Mouse (Mus musculus) hindbrain, postnatal 0 days (tissue): ENCODE results near the gene Cela1. TPM values are rescaled to one million over a fixed set of nuclear protein-coding genes. Genes with fewer than 3 reads are reported as not detected.

ENCODE experiments used
- ATAC-seq: fragments of 200-750 bp; cut with Nextera tagmentation; 2 replicates; pipeline ENCODE4 v1.8.0; 2017; ENCODE audit warnings: mild to moderate bottlenecking, moderate TSS enrichment, moderate library complexity
- DNase-seq: peaks from one replicate; pipeline ENCODE4 v3.0.0-alpha.2; 2015; ENCODE audit warnings: low spot score
- H3K27ac ChIP-seq: fragments of 300-500 bp; sonication (generic); 2 replicates; pipeline ENCODE4 v1.5.1; 2014; ENCODE audit warnings: mild to moderate bottlenecking
- H3K27me3 ChIP-seq: fragments of 300-500 bp; sonication (generic); 2 replicates; pipeline ENCODE4 v1.6.1; 2014; ENCODE audit warnings: low read length, mixed read lengths; ENCODE audit not compliant: insufficient read depth
- H3K36me3 ChIP-seq: fragments of 300-500 bp; sonication (generic); 2 replicates; pipeline ENCODE4 v1.6.1; 2014; ENCODE audit warnings: low read length, mixed read lengths; ENCODE audit not compliant: insufficient read depth
- H3K4me1 ChIP-seq: fragments of 300-500 bp; sonication (generic); 2 replicates; pipeline ENCODE4 v1.6.1; 2014; ENCODE audit warnings: antibody characterized with exemption, low read length, mixed read lengths; ENCODE audit not compliant: insufficient read depth
- H3K4me2 ChIP-seq: fragments of 300-500 bp; sonication (generic); 2 replicates; pipeline ENCODE4 v1.6.1; 2014; ENCODE audit warnings: low read depth, mild to moderate bottlenecking, low read length, moderate library complexity, mixed read lengths
- H3K4me3 ChIP-seq: fragments of 300-500 bp; sonication (generic); 2 replicates; pipeline ENCODE4 v1.5.1; 2014; ENCODE audit warnings: low read length
- H3K9ac ChIP-seq: fragments of 300-500 bp; sonication (generic); replicated peaks from 2 replicates; pipeline ENCODE4 v1.6.1; 2014; ENCODE audit warnings: mild to moderate bottlenecking, low read length, moderate library complexity, mixed read lengths
- H3K9me3 ChIP-seq: fragments of 300-500 bp; sonication (generic); 2 replicates; pipeline ENCODE4 v1.6.1; 2016; ENCODE audit warnings: low read length, mixed read lengths
- CTCF ChIP-seq: IDR thresholded peaks from 2 replicates; pipeline ENCODE4 v1.5.1; 2016; ENCODE audit warnings: antibody characterized with exemption, control low read depth, low read depth
- WGBS: fragments of 180-500 bp; shearing (Covaris S2); extraction: QIAGEN DNeasy Blood & Tissue Kit; methylation state at CpG from one replicate; pipeline ENCODE4 v1.1.7; 2014; 5-methylcytosine and 5-hydroxymethylcytosine counted together
- polyA plus RNA-seq: library from polyadenylated mRNA; unstranded; fragments of >200 nt; fragmentation: Nextera tagmentation; extraction: Ambion mirVana; gene quantifications from 2 replicates; pipeline ENCODE4 v1.2.1, GENCODE M21; 2015
- total RNA-seq: library from RNA; depleted of rRNA; stranded (reverse); fragments of >200 nt; gene quantifications from 2 replicates; pipeline ENCODE4 v1.2.3, GENCODE M21; 2014

Cela1 gene
- total and polyA plus RNA-seq, 2 experiments from 2014 or later, result 1.8 to 3.1 TPM

GRCm38 (mm10) chr15:100685255-100685654, 2.5 kb downstream of the Cela1 start:
- ATAC-seq (no peak), DNase-seq (no peak)
- no peak for TF ChIP-seq CTCF
- Histone ChIP-seq H3K4me2 (no peak overlapping the region), H3K27ac (no peak overlapping the region), H3K4me3 (no peak overlapping the region), H3K9me3 (peaks cover 3% of the 10 kb centered on the region; the same call in 1 of the 2 replicates), H3K4me1 (no peaks in the 10 kb centered on the region), H3K36me3 (no peaks in the 10 kb centered on the region), H3K27me3 (no peaks in the 10 kb centered on the region), H3K9ac (no peak overlapping the region)
- 19% methylated on average over 13 of the region's 13 CpGs for WGBS

DNA sequence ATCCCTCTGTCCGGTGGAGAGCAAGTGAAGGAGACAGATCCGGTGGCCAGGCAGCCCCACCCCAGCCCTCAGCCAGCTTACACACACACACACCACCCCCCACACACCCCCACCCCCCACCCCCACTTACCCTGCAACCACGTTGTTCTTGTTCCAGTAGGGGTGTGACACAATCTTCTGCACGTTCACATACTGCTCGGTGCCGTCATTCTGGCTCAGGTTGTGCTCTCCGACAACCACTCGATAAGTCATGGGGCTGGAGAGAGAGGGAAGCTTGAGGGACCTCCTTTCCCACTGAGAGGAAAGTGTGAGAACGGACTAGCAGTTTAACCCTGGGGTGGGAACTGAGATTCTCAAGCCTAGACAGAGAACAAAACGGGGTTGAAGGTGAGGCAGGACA, 3.3 kb downstream of the Cela1 start:
- Histone ChIP-seq H3K9ac (no peak overlapping the region), H3K4me2 (no peak overlapping the region), H3K9me3 (no peaks in the 10 kb centered on the region), H3K36me3 (no peaks in the 10 kb centered on the region), H3K27me3 (no peaks in the 10 kb centered on the region), H3K27ac (no peak overlapping the region), H3K4me3 (no peak overlapping the region), H3K4me1 (no peaks in the 10 kb centered on the region)
- DNase-seq, result no peak
- ATAC-seq, result no peak
- no peak for TF ChIP-seq CTCF
- 70% methylated on average over 10 of the region's 10 CpGs for WGBS

- Histone ChIP-seq H3K9me3 (no peaks in the 10 kb centered on the region), H3K4me1 (no peaks in the 10 kb centered on the region), H3K27me3 (no peaks in the 10 kb centered on the region), H3K4me2 (no peak overlapping the region), H3K4me3 (no peak overlapping the region), H3K9ac (no peak overlapping the region), H3K36me3 (no peaks in the 10 kb centered on the region), H3K27ac (no peak overlapping the region)
- TF ChIP-seq CTCF, result peak; percentile 86
- WGBS, result 42% methylated on average over 2 of the region's 2 CpGs
- ATAC-seq (peak; percentile 55; the same call in 1 of the 2 replicates), DNase-seq (peak; percentile 88)
These were observed 4.7 kb downstream of the Cela1 start for GRCm38 (mm10) chr15:100683041-100683440.

GRCm38 (mm10) chr15:100681770-100682169, 6.0 kb downstream of the Cela1 start:
- Histone ChIP-seq H3K27me3 (no peaks in the 10 kb centered on the region), H3K27ac (no peak overlapping the region), H3K4me2 (no peak overlapping the region), H3K36me3 (no peaks in the 10 kb centered on the region), H3K9me3 (no peaks in the 10 kb centered on the region), H3K4me3 (no peak overlapping the region), H3K9ac (no peak overlapping the region), H3K4me1 (no peaks in the 10 kb centered on the region)
- 36% methylated on average over 7 of the region's 7 CpGs for WGBS
- no peak for TF ChIP-seq CTCF
- no peak for DNase-seq
- ATAC-seq, result no peak

DNA sequence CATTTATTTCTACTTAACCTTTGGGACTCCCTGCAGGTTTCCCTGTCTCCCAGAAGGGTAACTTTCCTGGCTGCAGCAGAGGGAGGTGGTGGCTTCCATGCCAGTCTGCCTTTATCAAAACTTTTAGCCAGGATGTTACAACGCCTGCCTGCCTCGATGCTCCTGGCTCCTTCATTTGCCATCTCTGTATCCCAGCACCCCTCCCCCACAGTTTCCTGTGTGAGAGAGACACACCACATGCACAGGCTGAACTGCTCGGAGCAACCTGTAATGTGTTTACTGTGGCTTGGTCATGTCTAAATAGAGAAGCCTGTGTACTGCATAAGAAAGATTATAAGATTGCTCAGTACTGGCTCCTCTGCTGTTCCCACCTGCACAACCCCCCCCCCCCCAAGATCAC, 7.3 kb downstream of the Cela1 start:
- DNase-seq (no peak), ATAC-seq (no peak)
- 57% methylated on average over 3 of the region's 3 CpGs for WGBS
- no peak overlapping the region for H3K4me3 ChIP-seq
- H3K27ac ChIP-seq, result no peak overlapping the region
- no peaks in the 10 kb centered on the region for H3K4me1 ChIP-seq
- TF ChIP-seq CTCF, result no peak
- 0 out of 2 replicates have a peak overlapping the region, but pooled peaks have one; percentile 17 for H3K9ac ChIP-seq
- H3K27me3 ChIP-seq, result no peaks in the 10 kb centered on the region
- no peak overlapping the region for H3K4me2 ChIP-seq
- no peaks in the 10 kb centered on the region for H3K9me3 ChIP-seq
- no peaks in the 10 kb centered on the region for H3K36me3 ChIP-seq

DNA sequence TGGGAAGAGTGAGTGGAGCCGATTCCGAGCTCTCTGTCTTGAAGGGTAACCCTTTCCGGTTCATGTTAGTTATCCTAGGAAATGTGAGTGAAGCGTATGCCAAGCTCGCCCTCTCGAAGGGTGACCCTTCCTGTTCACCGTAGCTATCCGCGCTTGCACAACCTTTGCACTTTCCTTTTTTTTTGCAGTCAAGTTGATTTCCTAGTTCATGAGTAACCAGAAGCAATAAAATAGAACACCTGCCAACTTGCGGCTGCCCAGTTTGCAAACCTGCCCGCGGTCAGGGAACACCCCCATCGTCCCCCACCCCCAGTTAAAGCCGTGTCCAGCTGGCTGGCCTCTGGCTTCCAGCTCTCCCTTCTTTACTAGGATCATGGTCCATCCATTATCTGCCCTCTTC, 8.7 kb downstream of the Cela1 start:
- Histone ChIP-seq H3K9me3 (no peaks in the 10 kb centered on the region), H3K36me3 (no peaks in the 10 kb centered on the region), H3K4me3 (no peak overlapping the region), H3K9ac (no peak overlapping the region), H3K27ac (no peak overlapping the region), H3K4me2 (no peak overlapping the region), H3K4me1 (no peaks in the 10 kb centered on the region), H3K27me3 (no peaks in the 10 kb centered on the region)
- DNase-seq (no peak), ATAC-seq (no peak)
- 92% methylated on average over 14 of the region's 14 CpGs for WGBS
- no peak for TF ChIP-seq CTCF

- Histone ChIP-seq H3K9me3 (no peaks in the 10 kb centered on the region), H3K4me2 (no peak overlapping the region), H3K4me1 (no peaks in the 10 kb centered on the region), H3K9ac (no peak overlapping the region), H3K27ac (no peak overlapping the region), H3K36me3 (no peaks in the 10 kb centered on the region), H3K4me3 (no peak overlapping the region), H3K27me3 (no peaks in the 10 kb centered on the region)
- 88% methylated on average over 12 of the region's 12 CpGs for WGBS
- TF ChIP-seq CTCF, result no peak
- ATAC-seq (no peak), DNase-seq (no peak)
These were observed 9.1 kb downstream of the Cela1 start for GRCm38 (mm10) chr15:100678581-100678980.
